In the genomic region with DNA sequence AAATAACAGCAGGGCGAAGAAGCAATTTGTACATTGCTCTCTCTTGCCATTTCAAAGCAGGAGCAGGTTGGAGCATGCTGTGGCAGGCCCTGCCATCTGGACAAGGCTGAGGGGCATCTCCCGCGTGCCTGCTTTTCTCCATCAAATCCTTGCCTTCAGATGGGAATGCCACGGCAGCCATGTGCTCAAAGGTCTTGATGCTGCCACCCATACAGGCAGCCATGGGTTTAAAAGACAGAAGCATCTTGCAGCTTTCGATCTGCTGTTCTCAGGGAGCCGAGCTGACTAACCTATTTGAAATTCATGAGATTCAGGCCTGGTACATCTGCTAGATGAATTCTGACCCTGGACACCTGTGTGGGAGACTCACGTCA, we compare ENCODE assay signal across 13 mouse cellular contexts. TPM values are rescaled to one million over a fixed set of nuclear protein-coding genes. Genes with fewer than 3 reads are reported as not detected.
A peak's percentile ranks its signal among the peaks of the same experiment; 100 is the strongest.
DNase-seq lines count a peak whose midpoint lies in the region; ATAC-seq lines count a peak whose summit lies in the region.
"Had no signal": no experiment of that assay in that cellular context is flagged by ENCODE, and none has a peak within 500 bp of the region (broad histone marks: within the 10 kb centered on the region; RNA-seq: fewer than 3 reads in every experiment).

No protein-coding gene starts in this region.

- peaks cover 27% of the 10 kb centered on the region for H3K4me1 ChIP-seq in forebrain, embryonic 16.5 days (replicated peaks; ENCODE audit: control insufficient read depth, insufficient read depth, low read length)
- H3K4me1 ChIP-seq in midbrain, embryonic 12.5 days: peaks cover 43% of the 10 kb centered on the region
- H3K4me1 ChIP-seq in kidney, embryonic 16.5 days (ENCODE audit: insufficient read depth, low read length): no peaks in the 10 kb centered on the region
- H3K4me1 ChIP-seq: heart, embryonic 13.5 days; stomach, embryonic 15.5 days had no signal

- no peaks in the 10 kb centered on the region for H3K36me3 ChIP-seq in forebrain, embryonic 16.5 days (ENCODE audit: control insufficient read depth, insufficient read depth)
- no peaks in the 10 kb centered on the region; the same call in 1 of the 2 replicates for H3K36me3 ChIP-seq in midbrain, embryonic 12.5 days
- no peaks in the 10 kb centered on the region for H3K36me3 ChIP-seq in kidney, embryonic 16.5 days (ENCODE audit: insufficient read depth, low read length)
- H3K36me3 ChIP-seq: heart, embryonic 13.5 days; stomach, embryonic 15.5 days had no signal

- ATAC-seq in forebrain, embryonic 16.5 days: peak; percentile 69
- peak; percentile 66 for ATAC-seq in midbrain, embryonic 12.5 days (ENCODE audit: low FRiP score, low read depth)
- ATAC-seq in kidney, embryonic 16.5 days (ENCODE audit: low FRiP score, low TSS enrichment): no peak

- WGBS in forebrain, embryonic 16.5 days: 31% methylated on average over 7 of the region's 7 CpGs
- 36% methylated on average over 7 of the region's 7 CpGs for WGBS in midbrain, embryonic 12.5 days
- WGBS in kidney, embryonic 16.5 days: 82% methylated on average over 7 of the region's 7 CpGs

- no peaks in the 10 kb centered on the region for H3K9me3 ChIP-seq in forebrain, embryonic 16.5 days (ENCODE audit: control insufficient read depth, low read length)
- H3K9me3 ChIP-seq in midbrain, embryonic 12.5 days: 0 out of 2 replicates have a peak, but pooled peaks cover 3% of the 10 kb centered on the region
- 0 out of 2 replicates have a peak, but pooled peaks cover 3% of the 10 kb centered on the region for H3K9me3 ChIP-seq in kidney, embryonic 16.5 days (ENCODE audit: low read length)
- H3K9me3 ChIP-seq: heart, embryonic 13.5 days; stomach, embryonic 15.5 days had no signal

- H3K27ac ChIP-seq in forebrain, embryonic 16.5 days (ENCODE audit: low read length): peak overlapping the region; percentile 78
- peak overlapping the region; percentile 81 for H3K27ac ChIP-seq in midbrain, embryonic 12.5 days (replicated peaks)
- H3K27ac ChIP-seq in kidney, embryonic 16.5 days (ENCODE audit: low read length): no peak overlapping the region
- H3K27ac ChIP-seq: heart, embryonic 13.5 days; stomach, embryonic 15.5 days had no signal

- H3K4me3 ChIP-seq in forebrain, embryonic 16.5 days (replicated peaks; ENCODE audit: low read length): no peak overlapping the region
- H3K4me3 ChIP-seq in midbrain, embryonic 12.5 days: no peak overlapping the region
- no peak overlapping the region for H3K4me3 ChIP-seq in kidney, embryonic 16.5 days (ENCODE audit: low read length)
- H3K4me3 ChIP-seq: heart, embryonic 13.5 days; stomach, embryonic 15.5 days had no signal

- no peak overlapping the region for H3K4me2 ChIP-seq in forebrain, embryonic 16.5 days (ENCODE audit: low read length)
- no peak overlapping the region; the same call in 1 of the 2 replicates for H3K4me2 ChIP-seq in midbrain, embryonic 12.5 days (replicated peaks)
- H3K4me2 ChIP-seq in kidney, embryonic 16.5 days (replicated peaks; ENCODE audit: low read depth, low read length): no peak overlapping the region
- H3K4me2 ChIP-seq: heart, embryonic 13.5 days; liver, embryonic 11.5 days; stomach, embryonic 15.5 days had no signal

- H3K9ac ChIP-seq in forebrain, embryonic 16.5 days (replicated peaks; ENCODE audit: low read depth, low read length): 0 out of 2 replicates have a peak overlapping the region, but pooled peaks have one; percentile 29
- H3K9ac ChIP-seq in midbrain, embryonic 12.5 days (replicated peaks): no peak overlapping the region
- H3K9ac ChIP-seq in kidney, embryonic 16.5 days (replicated peaks; ENCODE audit: low read length): no peak overlapping the region
- H3K9ac ChIP-seq: heart, embryonic 13.5 days; stomach, embryonic 15.5 days had no signal

- DNase-seq in cerebellum, adult 11-12 months: peak; percentile 93
- peak; percentile 94 for DNase-seq in cerebellum, adult 9-11 months
- no peak for DNase-seq in urinary bladder, adult 2 months (ENCODE audit: low spot score)
- DNase-seq in layer of hippocampus, adult 8-10 months (ENCODE audit: low spot score in 2 of 2): no peak
- DNase-seq in adrenal gland, postnatal 14 days: no peak
- DNase-seq: kidney, adult 2 months; layer of hippocampus, postnatal 36 days had no signal

- H3K27me3 ChIP-seq in forebrain, embryonic 16.5 days (replicated peaks; ENCODE audit: control insufficient read depth, insufficient read depth, low read length): no peaks in the 10 kb centered on the region
- no peaks in the 10 kb centered on the region for H3K27me3 ChIP-seq in midbrain, embryonic 12.5 days
- no peaks in the 10 kb centered on the region for H3K27me3 ChIP-seq in kidney, embryonic 16.5 days (ENCODE audit: insufficient read depth, low read length)
- H3K27me3 ChIP-seq: heart, embryonic 13.5 days; stomach, embryonic 15.5 days had no signal

RNA-seq across cellular contexts. Expression of a gene that starts 53.4 kb away (rescaled TPM):
- polyA plus RNA-seq in forebrain, embryonic 16.5 days (2015; fragmentation: Nextera tagmentation; extraction: Ambion mirVana): 173 and 180 TPM in 2 replicates
- 131 and 149 TPM in 2 replicates for polyA plus RNA-seq in midbrain, embryonic 12.5 days (2016; fragmentation: Nextera tagmentation; extraction: Ambion mirVana)
- polyA plus RNA-seq in urinary bladder, adult 2 months (2012; rRNA removed): 2.7 and 3.4 TPM in 2 replicates
- total RNA-seq in layer of hippocampus, adult 8-10 months (2022): 100 to 1,000 TPM; 460 to 483 (median 462) TPM
- 5.0 and 5.4 TPM in 2 replicates for polyA plus RNA-seq in kidney, embryonic 16.5 days (2015; fragmentation: Nextera tagmentation; extraction: Ambion mirVana)
- 7.0 and 10.0 TPM in 2 replicates for total RNA-seq in adrenal gland, postnatal 14 days (2021)

Comparison
In these comparisons a context has a peak if more than half of its experiments do, and no peak if none do; other contexts are left out.
1. DNase-seq: peak in cerebellum, adult 11-12 months (single experiment) and cerebellum, adult 9-11 months (single experiment); none in urinary bladder, adult 2 months (single experiment), layer of hippocampus, adult 8-10 months (0 of 2) and adrenal gland, postnatal 14 days (single experiment).
2. RNA of a gene that starts 53.4 kb away (polyA plus RNA-seq): 173 to 180 TPM in forebrain, embryonic 16.5 days and 131 to 149 TPM in midbrain, embryonic 12.5 days; 5.0 to 5.4 TPM in kidney, embryonic 16.5 days and 2.7 to 3.4 TPM in urinary bladder, adult 2 months; every median in the first group is over 10 times any median in the second.